Mouse (Mus musculus) T-cell, adult 2 months (primary cell): ENCODE measurements at regions not wholly inside any gene's neighbourhood (a gene's known extent, or its start where the extent isn't known, plus 50 kb on each side); places are given as distances from the start of the nearest gene placed in this dataset.

ENCODE experiments used
- DNase-seq: peaks from one replicate; pipeline ENCODE4 v3.0.0; 2022; ENCODE audit warnings: low spot score

GRCm38 (mm10) chr3:52158788-52159260 is 53.9 kb upstream of the Maml3 start:
- DNase-seq = no peak

- no peak for DNase-seq
These were observed 56.8 kb upstream of the Maml3 start for GRCm38 (mm10) chr3:52161688-52162087.

- no peak for DNase-seq
These were observed 59.1 kb upstream of the Maml3 start for GRCm38 (mm10) chr3:52163990-52164389.

- no peak for DNase-seq
These were observed 62.5 kb upstream of the Maml3 start for GRCm38 (mm10) chr3:52167420-52167819.

GRCm38 (mm10) chr3:52170847-52171246 is 66.0 kb upstream of the Maml3 start:
- peak; percentile 7 for DNase-seq

GRCm38 (mm10) chr3:52171303-52171702 is 66.4 kb upstream of the Maml3 start:
- no peak for DNase-seq

- DNase-seq = no peak
These were observed 68.6 kb upstream of the Maml3 start for GRCm38 (mm10) chr3:52173490-52173889.

GRCm38 (mm10) chr3:52176108-52176507 is 71.2 kb upstream of the Maml3 start:
- no peak for DNase-seq

GRCm38 (mm10) chr3:52178851-52179250 is 74.0 kb upstream of the Maml3 start:
- no peak for DNase-seq

GRCm38 (mm10) chr3:52179686-52180085 is 74.8 kb upstream of the Maml3 start:
- DNase-seq = no peak

GRCm38 (mm10) chr3:52180306-52180705 is 75.4 kb upstream of the Maml3 start:
- no peak for DNase-seq

- DNase-seq = no peak
These were observed 75.9 kb upstream of the Maml3 start for GRCm38 (mm10) chr3:52180785-52181184.

GRCm38 (mm10) chr3:52181326-52182101 is 76.6 kb upstream of the Maml3 start:
- no peak for DNase-seq

GRCm38 (mm10) chr3:52184241-52184640 is 79.4 kb upstream of the Maml3 start:
- DNase-seq = no peak

- no peak for DNase-seq
These were observed 80.5 kb upstream of the Maml3 start for GRCm38 (mm10) chr3:52185351-52185750.

GRCm38 (mm10) chr3:52187401-52187801 is 80.7 kb upstream of the Foxo1 start:
- DNase-seq = no peak

GRCm38 (mm10) chr3:52188303-52188702 is 79.8 kb upstream of the Foxo1 start:
- no peak for DNase-seq

GRCm38 (mm10) chr3:52189016-52189415 is 79.1 kb upstream of the Foxo1 start:
- no peak for DNase-seq

- DNase-seq = no peak
These were observed 78.1 kb upstream of the Foxo1 start for GRCm38 (mm10) chr3:52190021-52190420.

GRCm38 (mm10) chr3:52193026-52193425 is 75.1 kb upstream of the Foxo1 start:
- DNase-seq = no peak

GRCm38 (mm10) chr3:52194216-52194615 is 73.9 kb upstream of the Foxo1 start:
- DNase-seq = no peak

GRCm38 (mm10) chr3:52195486-52195885 is 72.7 kb upstream of the Foxo1 start:
- no peak for DNase-seq

- peak; percentile 63 for DNase-seq
These were observed 71.8 kb upstream of the Foxo1 start for GRCm38 (mm10) chr3:52196047-52196935.
